In genomic region chr14:31250222-31251083, GRCm38 (mm10) we compare ENCODE assay signal across 7 mouse cellular contexts. TPM values are rescaled to one million over a fixed set of nuclear protein-coding genes. Genes with fewer than 3 reads are reported as not detected.
A peak's percentile ranks its signal among the peaks of the same experiment; 100 is the strongest.
DNase-seq lines count a peak whose midpoint lies in the region; ATAC-seq lines count a peak whose summit lies in the region.

No protein-coding gene starts in this region.

- 22% methylated on average over 38 of the region's 38 CpGs for WGBS in neural tube, embryonic 11.5 days
- 19% methylated on average over 38 of the region's 38 CpGs for WGBS in embryonic facial prominence, embryonic 14.5 days
- 22% methylated on average over 38 of the region's 38 CpGs for WGBS in limb, embryonic 12.5 days
- WGBS in neural tube, embryonic 12.5 days = 21% methylated on average over 38 of the region's 38 CpGs

- peaks cover 11% of the 10 kb centered on the region for H3K36me3 ChIP-seq in neural tube, embryonic 11.5 days (ENCODE audit: control insufficient read depth, insufficient read depth, low read length)
- H3K36me3 ChIP-seq in embryonic facial prominence, embryonic 14.5 days (ENCODE audit: control insufficient read depth, insufficient read depth, low read length) = peaks cover 33% of the 10 kb centered on the region
- H3K36me3 ChIP-seq in limb, embryonic 12.5 days = peaks cover 31% of the 10 kb centered on the region
- H3K36me3 ChIP-seq in neural tube, embryonic 12.5 days = peaks cover 23% of the 10 kb centered on the region

- H3K27ac ChIP-seq in neural tube, embryonic 11.5 days (ENCODE audit: low read depth, low read length) = peak overlapping the region; percentile 88
- H3K27ac ChIP-seq in embryonic facial prominence, embryonic 14.5 days (replicated peaks; ENCODE audit: low read depth, low read length) = peak overlapping the region; percentile 89
- peak overlapping the region; percentile 95 for H3K27ac ChIP-seq in limb, embryonic 12.5 days
- H3K27ac ChIP-seq in neural tube, embryonic 12.5 days = peak overlapping the region; percentile 82

- H3K9me3 ChIP-seq in neural tube, embryonic 11.5 days (ENCODE audit: control insufficient read depth, low read length) = no peaks in the 10 kb centered on the region
- H3K9me3 ChIP-seq in embryonic facial prominence, embryonic 14.5 days (ENCODE audit: control insufficient read depth, low read length) = no peaks in the 10 kb centered on the region
- no peaks in the 10 kb centered on the region for H3K9me3 ChIP-seq in limb, embryonic 12.5 days
- H3K9me3 ChIP-seq in neural tube, embryonic 12.5 days = no peaks in the 10 kb centered on the region

- peak overlapping the region; percentile 97 for H3K9ac ChIP-seq in neural tube, embryonic 11.5 days (ENCODE audit: low read length)
- peak overlapping the region; percentile 91 for H3K9ac ChIP-seq in embryonic facial prominence, embryonic 14.5 days (ENCODE audit: low read depth, low read length)
- peak overlapping the region; percentile 77 for H3K9ac ChIP-seq in limb, embryonic 12.5 days (replicated peaks)
- peak overlapping the region; percentile 96 for H3K9ac ChIP-seq in neural tube, embryonic 12.5 days

- H3K4me3 ChIP-seq in neural tube, embryonic 11.5 days (ENCODE audit: low read depth, low read length) = peak overlapping the region; percentile 92
- peak overlapping the region; percentile 72 for H3K4me3 ChIP-seq in embryonic facial prominence, embryonic 14.5 days (ENCODE audit: low read depth, low read length)
- H3K4me3 ChIP-seq in limb, embryonic 12.5 days (replicated peaks) = peak overlapping the region; percentile 94
- H3K4me3 ChIP-seq in neural tube, embryonic 12.5 days = peak overlapping the region; percentile 95

- H3K27me3 ChIP-seq in neural tube, embryonic 11.5 days (ENCODE audit: control insufficient read depth, insufficient read depth, low read length) = no peaks in the 10 kb centered on the region
- no peaks in the 10 kb centered on the region for H3K27me3 ChIP-seq in embryonic facial prominence, embryonic 14.5 days (replicated peaks; ENCODE audit: control insufficient read depth, insufficient read depth, low read length)
- H3K27me3 ChIP-seq in limb, embryonic 12.5 days = no peaks in the 10 kb centered on the region
- H3K27me3 ChIP-seq in neural tube, embryonic 12.5 days (replicated peaks) = no peaks in the 10 kb centered on the region

- peaks cover 9% of the 10 kb centered on the region; the same call in 1 of the 2 replicates for H3K4me1 ChIP-seq in neural tube, embryonic 11.5 days (ENCODE audit: control insufficient read depth, insufficient read depth, low read length)
- peaks cover 9% of the 10 kb centered on the region for H3K4me1 ChIP-seq in embryonic facial prominence, embryonic 14.5 days (ENCODE audit: control insufficient read depth, insufficient read depth, low read length)
- peaks cover 16% of the 10 kb centered on the region for H3K4me1 ChIP-seq in limb, embryonic 12.5 days (replicated peaks)
- peaks cover 20% of the 10 kb centered on the region for H3K4me1 ChIP-seq in neural tube, embryonic 12.5 days

- no peak for DNase-seq in neural tube, embryonic 11.5 days (ENCODE audit: low spot score)
- DNase-seq in neural tube, embryonic 10.5 days (ENCODE audit: extremely low spot score, low spot score) = no peak
- no peak for DNase-seq in embryonic facial prominence, embryonic 14.5 days (ENCODE audit: low spot score)
- no peak for DNase-seq in right cerebral cortex, adult 18-20 months
- no peak for DNase-seq in cerebellum, adult 11 months

- no peak for ATAC-seq in neural tube, embryonic 11.5 days (ENCODE audit: insufficient read depth, low FRiP score, low TSS enrichment)
- peak; percentile 92 for ATAC-seq in embryonic facial prominence, embryonic 14.5 days (ENCODE audit: low read depth)
- ATAC-seq in limb, embryonic 12.5 days (ENCODE audit: insufficient number of reproducible peaks, insufficient read depth, low FRiP score, low TSS enrichment, low read depth) = peak; percentile 66; the same call in 1 of the 2 replicates
- peak; percentile 34 for ATAC-seq in neural tube, embryonic 12.5 days (ENCODE audit: low FRiP score, low read depth)

- peak overlapping the region; percentile 84 for H3K4me2 ChIP-seq in neural tube, embryonic 11.5 days (ENCODE audit: low read depth)
- peak overlapping the region; percentile 74 for H3K4me2 ChIP-seq in embryonic facial prominence, embryonic 14.5 days (ENCODE audit: low read depth, low read length)
- peak overlapping the region; percentile 82 for H3K4me2 ChIP-seq in limb, embryonic 12.5 days
- H3K4me2 ChIP-seq in neural tube, embryonic 12.5 days (replicated peaks) = peak overlapping the region; percentile 89

RNA-seq across cellular contexts. Expression of gene Phf7, which starts 0.7 kb away (rescaled TPM):
- polyA plus RNA-seq in neural tube, embryonic 11.5 days (2014; fragmentation: Nextera tagmentation; extraction: Ambion mirVana) = 12.7 and 13.1 TPM in 2 replicates
- 10.0 and 12.8 TPM in 2 replicates for polyA plus RNA-seq in embryonic facial prominence, embryonic 14.5 days (2014; fragmentation: Nextera tagmentation; extraction: Ambion mirVana)
- polyA plus RNA-seq in limb, embryonic 12.5 days (2016; fragmentation: Nextera tagmentation; extraction: Ambion mirVana) = 13.5 and 14.1 TPM in 2 replicates
- 12.4 and 13.9 TPM in 2 replicates for polyA plus RNA-seq in neural tube, embryonic 12.5 days (2016; fragmentation: Nextera tagmentation; extraction: Ambion mirVana)

RNA-seq across cellular contexts. Expression of gene Bap1, which starts 0.8 kb away (rescaled TPM):
- 113 and 125 TPM in 2 replicates for polyA plus RNA-seq in neural tube, embryonic 11.5 days (2014; fragmentation: Nextera tagmentation; extraction: Ambion mirVana)
- polyA plus RNA-seq in embryonic facial prominence, embryonic 14.5 days (2014; fragmentation: Nextera tagmentation; extraction: Ambion mirVana) = 60.7 and 69.6 TPM in 2 replicates
- 106 and 118 TPM in 2 replicates for polyA plus RNA-seq in limb, embryonic 12.5 days (2016; fragmentation: Nextera tagmentation; extraction: Ambion mirVana)
- polyA plus RNA-seq in neural tube, embryonic 12.5 days (2016; fragmentation: Nextera tagmentation; extraction: Ambion mirVana) = 108 and 121 TPM in 2 replicates

RNA-seq across cellular contexts. Expression of gene Sema3g, which starts 32.8 kb away (rescaled TPM):
- polyA plus RNA-seq in neural tube, embryonic 11.5 days (2014; fragmentation: Nextera tagmentation; extraction: Ambion mirVana) = 0.21 and 0.50 TPM in 2 replicates
- polyA plus RNA-seq in embryonic facial prominence, embryonic 14.5 days (2014; fragmentation: Nextera tagmentation; extraction: Ambion mirVana) = 0.51 and 0.54 TPM in 2 replicates
- polyA plus RNA-seq in limb, embryonic 12.5 days (2016; fragmentation: Nextera tagmentation; extraction: Ambion mirVana) = 0.58 and 0.84 TPM in 2 replicates
- polyA plus RNA-seq in neural tube, embryonic 12.5 days (2016; fragmentation: Nextera tagmentation; extraction: Ambion mirVana) = 1.6 and 1.9 TPM in 2 replicates

RNA-seq across cellular contexts. Expression of gene Nisch, which starts 33.7 kb away (rescaled TPM):
- 322 and 326 TPM in 2 replicates for polyA plus RNA-seq in neural tube, embryonic 11.5 days (2014; fragmentation: Nextera tagmentation; extraction: Ambion mirVana)
- 296 and 339 TPM in 2 replicates for polyA plus RNA-seq in embryonic facial prominence, embryonic 14.5 days (2014; fragmentation: Nextera tagmentation; extraction: Ambion mirVana)
- polyA plus RNA-seq in limb, embryonic 12.5 days (2016; fragmentation: Nextera tagmentation; extraction: Ambion mirVana) = 507 and 522 TPM in 2 replicates
- 419 and 436 TPM in 2 replicates for polyA plus RNA-seq in neural tube, embryonic 12.5 days (2016; fragmentation: Nextera tagmentation; extraction: Ambion mirVana)

RNA-seq across cellular contexts. Expression of gene Tnnc1, which starts 42.3 kb away (rescaled TPM):
- 63.0 and 83.2 TPM in 2 replicates for polyA plus RNA-seq in neural tube, embryonic 11.5 days (2014; fragmentation: Nextera tagmentation; extraction: Ambion mirVana)
- polyA plus RNA-seq in embryonic facial prominence, embryonic 14.5 days (2014; fragmentation: Nextera tagmentation; extraction: Ambion mirVana) = 546 and 580 TPM in 2 replicates
- 140 and 161 TPM in 2 replicates for polyA plus RNA-seq in limb, embryonic 12.5 days (2016; fragmentation: Nextera tagmentation; extraction: Ambion mirVana)
- polyA plus RNA-seq in neural tube, embryonic 12.5 days (2016; fragmentation: Nextera tagmentation; extraction: Ambion mirVana) = 44.2 and 62.0 TPM in 2 replicates
